Mouse (Mus musculus): Measurements from ENCODE around the gene Cnksr3. TPM values are rescaled to one million over a fixed set of nuclear protein-coding genes. Genes with fewer than 3 reads are reported as not detected.

Gene Cnksr3
- total and polyA plus RNA-seq, 2 experiments from 2014 or later = 2.0 to 3.5 TPM

DNA sequence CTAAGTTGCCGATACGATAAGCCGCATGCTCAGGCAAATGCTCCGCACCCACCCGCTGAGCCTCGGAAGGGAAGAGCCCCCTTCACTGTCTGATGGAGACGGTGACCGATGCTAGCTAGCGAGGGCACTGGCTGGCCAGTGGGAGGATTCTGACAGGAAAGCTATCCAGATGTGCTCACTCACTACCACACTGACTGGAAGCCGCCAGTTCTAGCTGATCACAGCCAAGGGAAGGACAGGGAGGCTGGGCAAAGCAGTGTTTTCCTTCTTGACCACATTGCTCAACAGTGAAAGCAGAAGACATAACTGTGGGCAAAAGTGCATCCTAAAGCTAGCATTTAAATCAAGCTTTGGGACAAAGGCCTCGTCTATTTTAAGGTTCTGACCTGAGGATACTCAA is 4.7 kb downstream of the Cnksr3 start:
- no peaks in the 10 kb centered on the region for H3K27me3 ChIP-seq (ENCODE audit: insufficient read depth, low read length)
- no peaks in the 10 kb centered on the region for H3K9me3 ChIP-seq (ENCODE audit: low read length)
- H3K4me1 ChIP-seq (ENCODE audit: insufficient read depth) = peaks cover 8% of the 10 kb centered on the region; the same call in 1 of the 2 replicates
- TF ChIP-seq CTCF (IDR thresholded peaks at IDR 0.05; ENCODE audit: low read depth) = no peak
- no peak overlapping the region for H3K9ac ChIP-seq
- no peak overlapping the region for H3K4me2 ChIP-seq (ENCODE audit: low read depth)
- H3K27ac ChIP-seq (ENCODE audit: low read depth, low read length) = no peak overlapping the region
- ATAC-seq (no peak), DNase-seq (no peak)
- no peaks in the 10 kb centered on the region for H3K36me3 ChIP-seq (ENCODE audit: insufficient read depth)
- WGBS = 89% methylated on average over 11 of the region's 11 CpGs
- H3K4me3 ChIP-seq (ENCODE audit: low read depth, low read length) = no peak overlapping the region

DNA sequence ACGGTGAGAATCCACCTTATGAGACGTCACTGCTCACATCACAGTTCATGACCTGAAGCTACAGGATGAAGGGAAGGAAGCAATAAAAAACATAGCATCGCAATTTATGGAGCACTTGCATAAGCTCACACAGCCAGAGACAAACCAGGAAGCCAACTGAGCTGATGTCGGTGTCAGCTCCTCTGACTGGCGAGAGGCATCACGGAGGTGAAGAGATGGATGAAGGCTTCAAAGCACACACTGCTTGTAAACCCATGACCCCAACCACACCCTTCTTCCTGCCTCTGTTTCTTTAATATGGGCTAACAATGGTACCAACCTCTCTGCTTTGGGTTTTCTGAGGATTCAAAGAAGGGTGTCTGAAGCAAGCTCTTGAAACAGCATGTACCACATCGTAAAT is 5.5 kb downstream of the Cnksr3 start:
- Histone ChIP-seq H3K4me1 (ENCODE audit: insufficient read depth) (peaks cover 8% of the 10 kb centered on the region; the same call in 1 of the 2 replicates), H3K4me2 (ENCODE audit: low read depth) (no peak overlapping the region), H3K36me3 (ENCODE audit: insufficient read depth) (no peaks in the 10 kb centered on the region), H3K9me3 (ENCODE audit: low read length) (no peaks in the 10 kb centered on the region), H3K4me3 (ENCODE audit: low read depth, low read length) (no peak overlapping the region), H3K27me3 (ENCODE audit: insufficient read depth, low read length) (no peaks in the 10 kb centered on the region), H3K27ac (ENCODE audit: low read depth, low read length) (no peak overlapping the region), H3K9ac (no peak overlapping the region)
- ATAC-seq (no peak), DNase-seq (no peak)
- TF ChIP-seq CTCF (IDR thresholded peaks at IDR 0.05; ENCODE audit: low read depth) = no peak
- 87% methylated on average over 7 of the region's 7 CpGs for WGBS

DNA sequence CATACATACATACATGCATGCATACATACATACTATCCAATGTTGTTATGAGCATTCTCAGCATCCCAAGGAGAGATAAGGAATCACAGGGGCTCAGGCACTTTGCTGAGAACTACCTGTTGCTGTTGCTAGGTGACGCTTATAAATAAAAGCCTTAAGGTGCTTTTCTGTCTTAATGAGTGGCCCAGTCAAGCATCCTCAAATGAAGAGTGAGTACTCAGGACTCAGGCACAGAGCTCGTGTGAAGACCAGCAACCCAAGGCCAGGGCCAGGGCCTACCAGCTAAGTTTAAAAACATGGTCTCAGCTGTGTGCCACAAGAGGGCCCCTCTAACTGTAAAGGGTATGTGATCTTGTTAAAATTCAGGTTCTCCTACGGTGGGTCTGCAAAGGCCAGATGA is 6.5 kb downstream of the Cnksr3 start:
- ATAC-seq = no peak
- no peak for TF ChIP-seq CTCF (IDR thresholded peaks at IDR 0.05; ENCODE audit: low read depth)
- no peaks in the 10 kb centered on the region for H3K27me3 ChIP-seq (ENCODE audit: insufficient read depth, low read length)
- no peaks in the 10 kb centered on the region for H3K9me3 ChIP-seq (ENCODE audit: low read length)
- H3K4me1 ChIP-seq (ENCODE audit: insufficient read depth) = peaks cover 4% of the 10 kb centered on the region; the same call in 1 of the 2 replicates
- H3K9ac ChIP-seq = no peak overlapping the region
- 79% methylated on average over 3 of the region's 3 CpGs for WGBS
- H3K36me3 ChIP-seq (ENCODE audit: insufficient read depth) = no peaks in the 10 kb centered on the region
- H3K27ac ChIP-seq (ENCODE audit: low read depth, low read length) = no peak overlapping the region
- no peak for DNase-seq
- H3K4me3 ChIP-seq (ENCODE audit: low read depth, low read length) = no peak overlapping the region
- H3K4me2 ChIP-seq (ENCODE audit: low read depth) = no peak overlapping the region

- TF ChIP-seq CTCF (IDR thresholded peaks at IDR 0.05; ENCODE audit: low read depth) = no peak
- ATAC-seq (no peak), DNase-seq (no peak)
- no peaks in the 10 kb centered on the region for H3K27me3 ChIP-seq (ENCODE audit: insufficient read depth, low read length)
- H3K36me3 ChIP-seq (ENCODE audit: insufficient read depth) = no peaks in the 10 kb centered on the region
- no peaks in the 10 kb centered on the region for H3K9me3 ChIP-seq (ENCODE audit: low read length)
- H3K27ac ChIP-seq (ENCODE audit: low read depth, low read length) = no peak overlapping the region
- no peak overlapping the region for H3K4me3 ChIP-seq (ENCODE audit: low read depth, low read length)
- WGBS = 97% methylated on average over 3 of the region's 3 CpGs
- no peak overlapping the region for H3K4me2 ChIP-seq (ENCODE audit: low read depth)
- H3K9ac ChIP-seq = no peak overlapping the region
- H3K4me1 ChIP-seq (ENCODE audit: insufficient read depth) = no peaks in the 10 kb centered on the region
These were observed 7.1 kb downstream of the Cnksr3 start for GRCm38 (mm10) chr10:7204953-7205352.

DNA sequence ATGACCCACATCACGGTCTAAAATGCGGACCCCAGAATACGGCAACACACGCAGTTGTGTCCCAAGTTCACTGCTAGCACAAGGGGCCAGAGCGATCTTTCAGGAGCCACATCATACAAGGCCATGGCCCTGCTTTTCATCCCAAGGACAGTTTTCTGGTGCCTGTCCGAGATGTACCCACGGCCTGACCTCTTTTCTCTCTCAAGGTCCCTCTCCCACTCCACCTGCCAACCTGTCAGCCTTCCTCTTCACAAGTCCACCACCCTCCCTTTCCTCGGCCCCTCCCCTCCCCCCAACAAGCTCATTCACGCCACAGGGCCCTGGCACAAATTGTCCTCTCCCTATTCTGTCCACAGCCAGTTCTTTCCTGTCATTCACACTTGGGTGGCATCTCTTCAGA is 9.5 kb downstream of the Cnksr3 start:
- no peaks in the 10 kb centered on the region for H3K36me3 ChIP-seq (ENCODE audit: insufficient read depth)
- 96% methylated on average over 9 of the region's 9 CpGs for WGBS
- H3K27me3 ChIP-seq (ENCODE audit: insufficient read depth, low read length) = no peaks in the 10 kb centered on the region
- no peaks in the 10 kb centered on the region for H3K9me3 ChIP-seq (ENCODE audit: low read length)
- no peak overlapping the region for H3K4me3 ChIP-seq (ENCODE audit: low read depth, low read length)
- H3K9ac ChIP-seq = no peak overlapping the region
- H3K4me2 ChIP-seq (ENCODE audit: low read depth) = no peak overlapping the region
- no peaks in the 10 kb centered on the region for H3K4me1 ChIP-seq (ENCODE audit: insufficient read depth)
- H3K27ac ChIP-seq (ENCODE audit: low read depth, low read length) = no peak overlapping the region
- no peak for TF ChIP-seq CTCF (IDR thresholded peaks at IDR 0.05; ENCODE audit: low read depth)
- ATAC-seq (no peak), DNase-seq (no peak)

- H3K4me1 ChIP-seq (ENCODE audit: insufficient read depth) = peaks cover 3% of the 10 kb centered on the region; the same call in 1 of the 2 replicates
- DNase-seq = no peak
These were observed 11.4 kb downstream of the Cnksr3 start for GRCm38 (mm10) chr10:7200665-7201064.

DNA sequence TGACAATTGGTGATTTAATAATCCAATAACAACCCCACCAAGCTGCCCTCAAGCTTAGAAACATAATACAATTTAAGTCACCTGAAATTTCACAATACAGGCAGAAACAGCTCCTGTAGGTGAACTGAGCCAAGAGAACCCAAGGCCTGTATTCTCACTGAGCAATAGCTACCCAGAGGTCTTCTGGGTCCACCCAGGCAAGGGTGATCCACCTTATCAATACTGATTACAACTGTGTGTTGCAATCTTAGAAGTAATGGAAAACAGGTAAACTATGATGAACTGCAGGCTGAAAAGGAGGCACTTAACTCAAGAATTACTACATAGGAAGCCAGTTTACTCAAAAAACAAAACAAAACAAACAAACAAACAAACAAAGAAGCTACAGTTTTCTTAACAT is 13.8 kb downstream of the Cnksr3 start:
- peaks cover 3% of the 10 kb centered on the region; the same call in 1 of the 2 replicates for H3K4me1 ChIP-seq (ENCODE audit: insufficient read depth)
- H3K4me2 ChIP-seq (ENCODE audit: low read depth) = no peak overlapping the region
- no peaks in the 10 kb centered on the region for H3K9me3 ChIP-seq (ENCODE audit: low read length)
- H3K36me3 ChIP-seq (ENCODE audit: insufficient read depth) = no peaks in the 10 kb centered on the region
- DNase-seq (no peak), ATAC-seq (no peak)
- no peak overlapping the region for H3K9ac ChIP-seq
- H3K27ac ChIP-seq (ENCODE audit: low read depth, low read length) = no peak overlapping the region
- TF ChIP-seq CTCF (IDR thresholded peaks at IDR 0.05; ENCODE audit: low read depth) = no peak
- H3K4me3 ChIP-seq (ENCODE audit: low read depth, low read length) = no peak overlapping the region
- H3K27me3 ChIP-seq (ENCODE audit: insufficient read depth, low read length) = no peaks in the 10 kb centered on the region

More at GRCm38 (mm10) chr10:7200665-7201064, 11.4 kb downstream of the Cnksr3 start:
- H3K4me3 ChIP-seq (ENCODE audit: low read depth, low read length) = no peak overlapping the region
- no peak overlapping the region for H3K27ac ChIP-seq (ENCODE audit: low read depth, low read length)
- H3K9me3 ChIP-seq (ENCODE audit: low read length) = no peaks in the 10 kb centered on the region
- H3K9ac ChIP-seq = peak overlapping the region; percentile 18; the same call in 1 of the 2 replicates
- ATAC-seq = peak; percentile 54
- 74% methylated on average over 7 of the region's 7 CpGs for WGBS
- no peak for TF ChIP-seq CTCF (IDR thresholded peaks at IDR 0.05; ENCODE audit: low read depth)
- H3K27me3 ChIP-seq (ENCODE audit: insufficient read depth, low read length) = no peaks in the 10 kb centered on the region
- H3K36me3 ChIP-seq (ENCODE audit: insufficient read depth) = no peaks in the 10 kb centered on the region
- no peak overlapping the region for H3K4me2 ChIP-seq (ENCODE audit: low read depth)

Data from forebrain, postnatal 0 days (tissue).